Mouse (Mus musculus): ENCODE data around the gene Gm19345. TPM values are rescaled to one million over a fixed set of nuclear protein-coding genes. Genes with fewer than 3 reads are reported as not detected.

The Gm19345 gene
- total RNA-seq, 2 experiments from 2014 or later = 1.7 to 2.2 TPM

DNA sequence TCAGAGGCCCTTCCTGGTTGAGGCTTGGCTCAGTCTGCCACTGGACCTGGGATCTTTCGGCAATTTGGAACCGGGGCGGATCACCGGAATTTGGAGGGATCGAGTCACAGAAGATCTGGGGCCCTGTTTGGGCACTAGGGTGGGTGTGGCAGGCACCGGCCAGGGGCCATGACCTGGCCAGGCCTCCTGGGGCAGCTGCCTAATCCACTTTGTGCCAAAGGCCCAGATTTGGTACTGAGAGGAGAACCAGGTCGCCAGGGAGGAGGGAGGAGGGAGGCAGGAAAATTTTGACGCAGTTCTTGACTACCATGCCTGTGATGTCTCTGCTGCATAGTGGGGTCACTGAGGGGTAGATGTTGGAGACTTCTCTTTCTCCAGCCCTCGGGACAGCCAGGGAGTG, 9.4 kb downstream of the Gm19345 start, which contains the start of gene Ceacam16:
Gene Ceacam16 (minus strand): TSS at position 101 of the 400 bp plus-strand sequence.
- intact Hi-C loops (cut with DNase I) = no loop called here
- no peak for DNase-seq (ENCODE audit: extremely low spot score in 1 of 2, low spot score in 2 of 2)
- H3K4me3 ChIP-seq = no peak within 1 kb of the TSS
- no peak for TF ChIP-seq CTCF (IDR thresholded peaks at IDR 0.05)
- no peak within 1 kb of the TSS for H3K27ac ChIP-seq

DNA sequence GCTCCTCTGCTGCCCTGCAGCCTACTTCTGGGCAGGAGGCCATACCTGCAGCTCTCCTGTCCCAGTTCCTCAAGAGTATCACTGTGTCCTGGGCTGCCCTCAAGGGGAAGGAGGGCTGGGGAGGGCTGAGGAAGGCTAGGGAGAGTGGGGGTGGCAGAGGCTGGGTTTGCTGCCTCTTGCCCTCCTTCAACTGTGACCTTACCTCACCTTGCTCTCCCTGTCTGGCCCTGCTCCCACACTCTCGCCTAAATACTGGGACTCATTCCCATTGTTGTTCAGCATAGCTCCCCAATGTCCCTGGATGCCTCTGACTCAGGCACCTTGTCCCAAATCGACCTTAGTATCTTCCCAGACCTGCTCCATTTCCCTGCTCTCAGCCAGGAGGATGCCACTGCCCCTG, 12.4 kb downstream of the Gm19345 start:
- no peak for TF ChIP-seq CTCF (IDR thresholded peaks at IDR 0.05)
- Histone ChIP-seq H3K27ac (no peak overlapping the region), H3K4me3 (no peak overlapping the region)
- intact Hi-C loops (cut with DNase I) = no loop called here
- no peak for DNase-seq (ENCODE audit: extremely low spot score in 1 of 2, low spot score in 2 of 2)

DNA sequence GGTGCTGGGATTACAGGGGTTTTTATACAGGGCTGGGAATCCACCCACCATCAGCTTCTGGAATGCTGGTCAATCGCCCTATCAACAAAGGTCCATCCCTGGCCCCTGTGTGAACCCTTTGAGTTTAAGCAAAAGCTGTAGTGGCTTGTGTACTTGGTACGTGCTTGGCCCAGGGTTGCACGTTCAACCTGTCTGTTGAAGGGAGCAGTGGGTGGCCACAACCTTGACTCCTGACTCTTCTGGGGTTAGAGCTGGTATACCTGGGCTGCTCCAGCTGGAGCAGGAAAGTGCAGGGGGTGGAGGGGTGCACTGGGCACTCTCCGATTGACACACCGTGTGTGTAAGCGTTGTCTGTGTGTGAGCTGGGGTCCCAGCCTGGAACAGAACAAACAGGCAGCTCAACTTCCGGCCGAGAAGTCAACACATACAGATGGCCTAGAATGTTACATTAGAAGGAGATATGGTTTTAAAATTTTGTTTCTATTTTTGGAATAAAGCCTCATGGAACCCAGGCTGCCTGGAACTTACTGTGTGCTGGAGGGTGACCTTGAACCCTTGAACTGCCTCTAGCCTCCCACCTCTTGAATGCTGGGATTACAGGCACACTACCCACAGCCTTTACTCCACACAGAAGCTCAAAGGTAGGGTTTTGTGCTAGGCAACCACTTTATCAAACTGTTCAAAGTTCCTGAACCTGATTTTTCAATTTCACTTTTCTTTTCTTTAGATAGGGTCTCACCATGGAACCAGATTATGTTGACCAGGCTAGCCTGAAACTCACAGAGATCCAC, 13.6 kb downstream of the Gm19345 start:
- intact Hi-C loops (cut with DNase I) = no loop called here
- H3K27ac ChIP-seq = no peak overlapping the region
- no peak for TF ChIP-seq CTCF (IDR thresholded peaks at IDR 0.05)
- DNase-seq (ENCODE audit: extremely low spot score in 1 of 2, low spot score in 2 of 2) = no peak
- H3K4me3 ChIP-seq = no peak overlapping the region

DNA sequence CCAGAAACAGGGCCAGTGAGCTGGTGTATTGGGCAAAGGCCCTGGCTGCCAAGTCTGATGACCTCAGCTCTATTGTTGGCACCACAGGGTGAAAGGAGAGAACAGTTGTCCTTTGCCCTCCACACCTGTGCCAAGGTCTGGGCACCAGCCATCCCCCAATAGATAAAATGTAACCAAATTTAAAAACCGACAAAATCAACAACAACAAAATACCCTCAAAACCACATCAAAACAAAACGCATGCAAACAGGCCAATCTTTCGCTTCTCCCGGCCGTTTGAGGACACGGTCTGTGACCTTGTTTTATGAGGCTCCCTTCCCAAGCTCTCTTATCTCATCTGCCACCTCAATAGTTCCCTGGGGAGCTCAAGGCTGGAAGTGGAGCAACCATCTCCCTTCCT, 14.7 kb downstream of the Gm19345 start:
- intact Hi-C loops (cut with DNase I) = no loop called here
- no peak overlapping the region for H3K27ac ChIP-seq
- no peak for DNase-seq (ENCODE audit: extremely low spot score in 1 of 2, low spot score in 2 of 2)
- no peak overlapping the region for H3K4me3 ChIP-seq
- TF ChIP-seq CTCF (IDR thresholded peaks at IDR 0.05) = no peak

DNA sequence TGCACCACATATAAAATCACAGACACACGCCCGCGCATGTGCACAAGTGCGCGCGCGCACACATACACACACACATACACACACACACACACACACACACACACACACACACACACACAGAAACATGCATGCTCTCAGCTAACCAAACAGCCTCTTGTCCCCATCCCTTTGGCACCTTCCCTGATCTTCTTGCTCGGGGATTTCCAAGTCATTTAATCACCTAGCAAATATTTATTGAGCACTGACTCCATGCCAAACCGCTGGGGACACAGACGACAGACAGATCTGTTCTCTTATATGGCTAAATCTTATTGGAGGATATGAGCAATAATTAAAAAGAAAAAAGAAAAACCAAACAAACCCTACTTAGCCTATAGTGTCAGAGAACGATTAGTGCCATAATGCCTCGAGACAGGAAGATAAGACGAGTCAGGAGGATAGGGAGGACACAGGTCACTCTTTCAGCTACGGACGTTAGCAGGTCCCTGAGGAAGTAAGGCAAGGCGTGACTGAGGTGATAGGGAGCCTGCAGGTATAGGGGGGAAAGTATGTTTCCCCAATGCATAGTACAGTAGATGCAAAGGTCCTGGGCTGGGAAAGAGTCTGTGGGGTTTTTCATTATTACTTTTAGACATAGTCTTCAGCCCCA, 16.1 kb downstream of the Gm19345 start:
- DNase-seq (ENCODE audit: extremely low spot score in 1 of 2, low spot score in 2 of 2) = no peak
- intact Hi-C loops (cut with DNase I) = no loop called here

DNA sequence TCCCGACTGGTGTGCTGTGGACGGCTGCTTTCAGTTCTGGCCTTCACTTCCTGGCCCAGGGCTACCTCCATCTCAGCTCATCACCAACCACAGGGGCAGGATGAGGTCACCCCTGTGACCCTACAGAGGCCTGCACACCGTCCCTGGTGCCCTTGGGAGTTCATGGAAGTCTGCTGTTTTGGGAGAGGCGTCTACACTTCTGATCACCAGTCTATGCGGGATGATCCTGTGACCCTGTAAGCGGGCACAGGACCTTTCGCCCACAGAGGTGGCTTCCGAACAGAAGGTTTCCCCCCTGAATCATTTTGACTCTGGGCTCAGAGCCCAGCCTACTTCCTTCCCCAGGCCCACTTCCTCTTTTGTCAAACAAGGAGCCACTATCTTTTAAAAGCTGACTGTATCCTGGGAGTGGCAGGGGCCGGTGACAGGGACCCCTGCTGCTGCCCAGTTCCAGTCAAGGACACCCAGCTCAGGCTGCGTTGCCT, 19.4 kb downstream of the Gm19345 start:
- H3K4me3 ChIP-seq = no peak overlapping the region
- no peak for DNase-seq (ENCODE audit: extremely low spot score in 1 of 2, low spot score in 2 of 2)
- TF ChIP-seq CTCF (IDR thresholded peaks at IDR 0.05) = no peak
- H3K27ac ChIP-seq = no peak overlapping the region
- intact Hi-C loops (cut with DNase I) = no loop called here

More for the DNA sequence above, 16.1 kb downstream of the Gm19345 start:
- TF ChIP-seq CTCF (IDR thresholded peaks at IDR 0.05) = no peak
- no peak overlapping the region for H3K4me3 ChIP-seq
- H3K27ac ChIP-seq = no peak overlapping the region

DNA sequence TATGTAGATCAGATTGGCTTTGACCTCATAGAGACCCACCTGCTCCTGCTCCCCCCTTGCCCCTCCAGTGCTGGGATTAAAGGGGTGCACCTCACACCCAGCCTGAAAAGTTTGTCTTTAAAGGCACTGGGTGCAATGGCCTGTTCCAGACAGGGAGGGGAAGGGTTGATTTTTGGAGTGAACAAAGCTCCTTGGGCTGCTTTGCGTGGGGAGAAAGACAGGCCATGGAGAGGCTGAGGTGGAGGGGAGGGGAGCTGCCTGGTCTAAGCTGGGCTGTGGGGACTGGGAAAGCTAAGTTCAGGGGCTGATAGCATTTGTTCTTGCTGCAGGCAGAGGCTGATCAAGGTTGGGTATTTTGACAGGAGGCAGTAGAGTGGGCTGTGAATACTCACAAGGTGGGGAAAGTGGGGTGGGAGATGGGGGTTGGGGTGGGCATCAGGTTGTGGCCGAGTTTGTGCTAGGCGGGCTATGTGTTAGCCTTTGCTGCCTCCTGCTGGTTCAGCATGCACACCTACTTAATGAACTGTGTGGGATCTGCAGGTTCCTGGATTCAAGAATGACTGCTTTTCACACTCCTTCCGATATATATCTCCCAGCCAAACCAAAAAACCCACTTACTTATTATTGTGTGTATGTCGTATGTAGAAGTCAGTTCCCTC, 20.3 kb downstream of the Gm19345 start:
- intact Hi-C loops (cut with DNase I) = no loop called here
- Histone ChIP-seq H3K4me3 (no peak overlapping the region), H3K27ac (no peak overlapping the region)
- peak; percentile 50 for TF ChIP-seq CTCF (IDR thresholded peaks at IDR 0.05)
- no peak for DNase-seq (ENCODE audit: extremely low spot score in 1 of 2, low spot score in 2 of 2)

DNA sequence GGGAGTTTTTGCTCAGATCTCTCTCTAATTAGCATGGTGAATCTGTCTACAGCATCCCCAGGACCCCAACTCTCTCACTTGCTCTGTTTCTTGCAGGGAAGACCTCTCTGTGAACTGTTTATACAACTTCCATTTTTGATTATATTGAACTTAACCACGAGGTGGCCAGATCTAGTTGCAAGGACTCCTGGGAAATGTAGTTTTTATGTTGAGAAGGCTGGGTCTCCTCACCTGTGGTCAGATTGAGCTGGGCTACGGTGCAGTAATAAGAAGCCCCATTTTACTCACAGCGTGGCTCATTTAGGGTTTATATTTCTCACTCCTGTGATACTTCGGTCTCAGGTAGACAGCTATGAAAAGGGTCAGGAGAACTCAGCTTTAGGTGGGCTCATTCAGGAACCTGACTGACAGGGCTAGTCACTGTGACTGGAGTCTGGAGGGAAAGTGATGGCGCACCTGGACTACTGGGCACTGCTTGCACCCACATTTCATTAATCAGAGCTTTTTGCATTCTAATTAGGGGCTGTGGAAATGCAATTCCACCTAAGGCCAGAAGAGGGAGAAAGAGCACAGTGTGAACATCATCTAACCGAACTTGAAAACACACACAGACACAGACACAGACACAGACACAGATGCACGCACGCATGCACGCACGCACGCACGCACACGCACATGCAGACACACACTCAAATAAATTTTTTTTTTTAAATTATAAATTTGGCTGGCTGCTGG, 24.3 kb downstream of the Gm19345 start:
- H3K27ac ChIP-seq = no peak overlapping the region
- intact Hi-C loops (cut with DNase I) = no loop called here
- peak; percentile 26 to 40 for DNase-seq (ENCODE audit: extremely low spot score in 1 of 2, low spot score in 2 of 2)
- no peak overlapping the region for H3K4me3 ChIP-seq
- TF ChIP-seq CTCF (IDR thresholded peaks at IDR 0.05) = peak; percentile 75

DNA sequence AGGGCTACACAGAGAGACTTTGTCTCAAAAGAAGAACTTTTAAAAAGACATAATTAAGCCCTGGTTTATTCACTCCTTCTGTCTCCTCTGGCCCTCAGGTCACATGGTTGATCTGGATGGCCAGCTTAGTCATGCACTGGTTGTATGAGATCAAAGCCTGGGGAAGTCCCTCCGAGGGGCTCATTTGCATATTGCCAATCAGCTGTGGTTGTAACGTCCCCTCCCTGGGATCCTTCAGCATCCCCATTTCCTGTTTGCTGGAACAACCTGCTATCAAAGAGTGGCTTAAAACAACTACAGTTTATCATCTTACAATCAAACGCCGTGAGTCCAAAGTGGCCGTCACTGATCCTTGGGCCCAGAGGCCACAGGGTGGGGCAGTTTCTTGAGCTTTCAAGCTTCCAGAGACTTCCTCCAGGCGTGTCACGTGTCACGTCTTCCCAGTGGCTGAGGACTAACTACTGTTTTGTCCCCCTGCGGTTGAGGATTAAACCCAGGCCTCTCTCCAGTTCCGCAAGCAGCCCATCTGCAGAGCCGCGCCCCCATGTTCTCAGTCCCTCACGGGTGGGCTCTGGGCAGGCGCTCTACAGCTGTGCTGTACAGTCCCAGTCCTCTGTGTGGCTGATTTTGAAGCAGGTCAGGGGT, 25.1 kb downstream of the Gm19345 start:
- intact Hi-C loops (cut with DNase I) = no loop called here

DNA sequence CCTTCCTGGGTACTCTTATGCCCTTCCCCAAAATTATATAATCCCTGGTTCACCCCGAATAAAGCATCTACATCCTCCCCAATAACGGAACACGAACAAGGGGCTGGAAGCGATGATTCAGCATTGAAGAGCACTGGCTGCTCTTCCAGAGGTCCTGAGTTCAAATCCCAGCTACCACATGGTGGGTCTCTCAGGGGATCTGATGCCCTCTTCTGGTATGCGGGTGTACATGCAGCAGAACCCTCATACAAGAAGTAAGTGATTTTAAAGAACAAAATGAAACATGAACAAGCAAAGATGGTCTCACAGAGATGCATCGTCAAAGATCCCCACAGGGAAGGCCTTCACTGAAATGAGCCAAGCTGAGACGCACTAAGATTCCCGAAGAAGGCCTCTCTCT, 29.0 kb downstream of the Gm19345 start:
- Histone ChIP-seq H3K4me3 (no peak overlapping the region), H3K27ac (no peak overlapping the region)
- DNase-seq (ENCODE audit: extremely low spot score in 1 of 2, low spot score in 2 of 2) = no peak
- TF ChIP-seq CTCF (IDR thresholded peaks at IDR 0.05) = peak; percentile 27
- intact Hi-C loops (cut with DNase I) = no loop called here

More for the DNA sequence above, 25.1 kb downstream of the Gm19345 start:
- Histone ChIP-seq H3K27ac (no peak overlapping the region), H3K4me3 (no peak overlapping the region)
- no peak for TF ChIP-seq CTCF (IDR thresholded peaks at IDR 0.05)
- DNase-seq (ENCODE audit: extremely low spot score in 1 of 2, low spot score in 2 of 2) = no peak

DNA sequence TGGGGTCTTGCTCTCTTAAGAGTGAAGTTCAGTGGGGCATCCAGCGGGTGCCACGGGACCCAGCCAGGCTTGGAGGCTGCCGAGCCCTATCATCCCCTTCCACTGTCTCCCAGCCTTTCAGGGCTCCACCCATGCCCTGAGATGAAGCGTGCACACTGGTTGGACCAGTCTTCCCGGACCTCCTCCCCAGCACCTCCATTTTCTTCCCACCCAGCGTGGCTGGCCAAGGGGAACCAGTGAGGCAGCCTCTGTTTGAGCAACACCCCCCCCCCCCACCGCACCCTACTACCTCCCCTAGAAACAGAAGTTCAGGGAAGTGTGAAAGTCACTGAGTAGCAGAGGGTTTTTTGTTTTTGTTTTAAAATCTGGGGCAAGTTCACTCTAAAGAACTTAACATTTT, 36.0 kb downstream of the Gm19345 start, which contains the start of gene Ceacam19:
Gene Ceacam19 (minus strand): TSS at position 117 of the 400 bp plus-strand sequence.
- Histone ChIP-seq H3K27ac (no peak within 1 kb of the TSS), H3K4me3 (no peak within 1 kb of the TSS)
- no peak for DNase-seq (ENCODE audit: extremely low spot score in 1 of 2, low spot score in 2 of 2)
- TF ChIP-seq CTCF (IDR thresholded peaks at IDR 0.05) = no peak
- intact Hi-C loops (cut with DNase I) = no loop called here
